Mouse (Mus musculus) hematopoietic stem cell, adult 5-6 weeks (primary cell): ENCODE data around the gene Memo1. TPM values are rescaled to one million over a fixed set of nuclear protein-coding genes. Genes with fewer than 3 reads are reported as not detected.
"Not testable (repeated sequence)": the region's sequence is repeated elsewhere in the genome, so short reads cannot be mapped to it uniquely, and the experiment has no call there.

ENCODE experiments used
- ATAC-seq, 2 experiments: fragments of 125-278 bp in 1 of 2; replicated peaks in 1 of 2; 2 replicates each; pipeline ENCODE4 v1.8.0; 2016 to 2017; ENCODE audit warnings: inconsistent platforms in 2 of 2, mild to moderate bottlenecking in 2 of 2, moderate number of reproducible peaks in 2 of 2, low read depth in 1 of 2, moderate TSS enrichment in 1 of 2; ENCODE audit not compliant: low FRiP score in 2 of 2, poor library complexity in 2 of 2, severe bottlenecking in 2 of 2, insufficient read depth in 1 of 2, low TSS enrichment in 1 of 2
- total RNA-seq: library from RNA; stranded (forward); fragments of 172-1452, 232-1000 nt; gene quantifications from 2 replicates; pipeline ENCODE4 v1.2.3, GENCODE M21; 2017

Gene Memo1
- total RNA-seq, 1 experiment from 2014 or later = 131 TPM

DNA sequence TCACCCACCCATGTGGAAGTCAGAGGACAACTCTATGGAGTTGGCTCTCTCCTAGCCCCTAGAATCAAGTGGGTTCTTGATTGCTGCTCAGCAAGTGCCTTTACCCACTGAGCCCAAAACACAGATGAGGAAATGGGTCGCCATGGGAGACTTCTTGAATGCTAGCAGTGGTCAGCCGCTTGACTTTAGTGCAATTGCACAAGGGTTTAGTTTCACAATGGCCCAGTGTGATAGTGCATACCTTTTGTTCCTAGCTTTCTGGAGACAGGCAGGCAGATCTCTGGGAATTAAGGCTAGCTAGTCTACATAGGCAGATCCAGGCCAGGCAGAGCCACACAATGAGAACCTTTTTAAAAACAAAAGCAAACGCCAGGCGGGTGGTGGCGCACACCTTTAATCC, 4.8 kb upstream of the Memo1 start:
- ATAC-seq = no peak; a peak in 1 of 4 replicates

DNA sequence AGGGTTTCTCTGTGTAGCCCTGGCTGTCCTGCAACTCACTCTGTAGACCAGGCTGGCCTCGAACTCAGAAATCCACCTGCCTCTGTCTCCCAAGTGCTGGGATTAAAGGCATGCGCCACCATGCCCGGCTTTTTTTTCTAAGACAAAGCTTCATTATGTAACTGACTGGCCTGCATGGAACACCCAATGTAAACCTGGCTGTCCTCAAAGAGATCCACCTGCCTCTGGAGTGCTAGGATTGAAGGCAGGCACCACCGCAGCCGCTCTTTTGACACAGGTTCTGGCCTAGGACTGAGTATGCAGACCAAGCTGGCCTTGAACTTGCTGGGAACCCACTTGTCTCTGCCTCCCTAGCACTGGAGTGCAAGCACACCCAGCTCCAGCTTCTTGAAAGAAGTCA, 1.7 kb upstream of the Memo1 start:
- not testable (repeated sequence) for ATAC-seq

DNA sequence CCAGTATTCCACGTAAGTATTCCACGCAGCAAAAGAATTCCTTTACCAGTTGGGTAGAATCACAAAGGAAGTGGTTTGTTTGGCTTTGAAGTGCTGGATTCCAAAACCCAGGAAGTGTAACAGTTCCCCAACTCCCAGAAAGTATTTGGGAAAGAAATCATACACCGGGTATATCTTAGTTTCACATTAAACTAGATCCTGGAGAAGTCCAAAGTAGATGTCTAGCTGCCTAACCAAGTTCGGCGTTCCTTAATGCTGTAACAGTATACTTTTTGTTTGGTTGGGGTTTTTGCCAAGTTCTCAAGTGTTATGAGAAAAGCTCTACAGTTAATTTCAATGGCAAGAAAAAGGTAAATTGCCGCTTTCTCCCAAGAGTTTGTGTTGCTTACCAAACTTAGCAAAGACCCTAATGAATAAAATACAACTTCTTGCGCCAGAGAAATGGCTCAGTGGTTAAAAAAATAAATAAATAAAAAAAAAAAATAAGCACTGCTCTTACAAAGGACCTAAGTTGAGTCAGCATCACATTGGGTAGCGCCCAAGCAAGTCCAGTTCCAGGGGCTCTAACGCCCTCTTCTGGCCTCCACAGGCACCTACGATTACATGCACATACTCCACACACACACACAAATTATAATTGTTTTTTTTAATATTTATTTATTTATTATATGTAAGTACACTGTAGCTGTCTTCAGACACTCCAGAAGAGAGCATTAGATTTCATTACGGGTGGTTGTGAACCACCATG, 929 bp upstream of the Memo1 start:
- no peak for ATAC-seq

DNA sequence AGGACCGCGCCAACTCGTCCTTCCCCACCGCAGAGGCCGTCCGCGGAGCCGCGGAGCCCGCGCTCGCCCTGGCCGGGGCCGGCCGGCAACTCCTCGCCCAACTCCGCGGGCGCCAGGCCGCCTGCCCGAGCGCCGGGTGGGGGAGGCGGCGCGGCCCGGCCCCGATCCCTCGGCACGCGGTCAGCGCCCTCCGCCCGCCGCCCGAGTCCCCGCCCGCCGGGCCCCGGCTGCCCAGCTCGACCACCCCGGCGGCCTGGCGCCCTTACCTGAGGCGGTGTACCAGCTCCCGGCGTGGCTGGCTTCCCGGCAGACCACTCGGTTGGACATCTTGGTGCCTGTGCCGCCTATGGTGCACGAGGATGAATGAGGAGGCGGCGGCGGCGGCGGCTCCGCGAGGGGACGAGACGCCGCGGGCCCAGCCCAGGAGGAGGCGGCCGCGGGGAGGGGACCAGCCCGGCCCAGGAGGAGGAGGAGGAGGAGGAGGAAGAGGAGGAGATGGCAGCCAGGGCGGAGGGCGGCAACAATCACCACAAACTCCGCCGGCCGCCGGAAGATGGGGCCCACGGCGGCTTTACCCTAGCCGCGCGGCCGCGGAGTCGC, 795 bp downstream of the Memo1 start:
- peak; percentile 74 to 78 for ATAC-seq

DNA sequence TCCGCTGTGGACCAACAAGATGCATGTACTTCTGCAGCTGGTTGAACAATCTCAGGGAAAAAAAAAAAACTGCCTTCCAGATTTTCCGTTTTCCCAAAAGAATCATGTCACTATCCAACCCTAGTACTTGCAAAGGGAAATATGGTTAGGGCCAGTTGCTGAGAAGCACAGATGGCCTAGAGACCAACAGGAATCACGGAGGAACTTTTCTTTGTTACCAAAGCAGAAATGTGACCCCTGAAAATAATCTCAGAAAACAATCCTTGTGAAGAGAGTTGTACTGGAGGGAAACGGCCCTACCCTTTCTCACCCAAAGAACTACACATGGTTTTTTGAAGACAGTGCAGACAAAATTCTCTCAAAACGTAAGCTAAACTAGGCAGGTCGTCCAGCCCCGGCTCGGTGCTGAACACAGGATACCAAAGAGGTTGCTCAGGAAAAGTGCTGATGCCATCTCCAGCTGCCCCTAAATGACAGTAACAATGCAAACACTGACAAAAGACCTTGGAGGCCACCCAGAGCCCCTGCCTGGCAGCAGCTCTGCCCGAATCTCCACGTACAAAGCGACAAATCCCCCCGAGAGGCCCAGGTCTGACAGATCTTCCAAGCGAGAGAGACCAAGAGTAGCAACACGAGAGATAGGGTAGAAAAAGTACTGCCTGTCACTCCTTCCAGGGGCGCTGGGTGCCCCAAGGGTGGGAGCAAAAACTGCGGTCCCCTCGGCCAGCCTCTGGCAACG, 1.5 kb downstream of the Memo1 start:
- ATAC-seq = 0 out of 4 replicates have a peak, but pooled peaks have one; percentile 9 to 25

DNA sequence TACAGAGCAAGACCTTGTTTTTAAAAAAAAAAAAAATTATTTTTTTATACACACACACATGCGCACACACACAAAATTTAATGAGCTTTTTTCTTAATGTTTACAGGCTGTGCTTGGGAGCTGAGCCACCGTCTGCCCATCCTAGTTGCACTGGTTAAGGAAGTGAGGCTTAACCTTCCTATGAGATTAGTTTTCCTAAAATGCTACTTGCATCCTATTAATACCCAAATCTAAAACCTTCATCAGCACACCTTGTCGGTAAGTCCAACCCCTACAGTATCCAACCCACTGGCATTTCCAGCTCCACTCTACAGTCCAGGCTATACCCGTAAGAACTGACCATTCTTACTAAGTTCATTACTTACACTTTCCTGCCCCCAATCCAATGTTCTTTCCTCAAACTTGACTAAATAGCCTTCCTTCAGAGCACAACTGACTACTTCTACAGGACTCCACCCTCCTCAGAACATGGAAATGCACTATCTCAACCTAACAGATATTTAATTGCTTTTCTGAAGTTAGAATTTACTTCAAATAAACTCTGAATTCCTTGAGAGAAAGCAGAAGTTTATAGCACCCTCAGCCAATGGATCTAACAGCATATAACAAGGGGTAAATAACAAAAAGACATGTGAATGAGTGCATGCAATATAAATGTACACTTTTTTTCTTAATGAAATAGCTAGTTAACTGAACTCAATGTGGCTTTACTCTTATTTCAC, 3.5 kb downstream of the Memo1 start:
- ATAC-seq = no peak

DNA sequence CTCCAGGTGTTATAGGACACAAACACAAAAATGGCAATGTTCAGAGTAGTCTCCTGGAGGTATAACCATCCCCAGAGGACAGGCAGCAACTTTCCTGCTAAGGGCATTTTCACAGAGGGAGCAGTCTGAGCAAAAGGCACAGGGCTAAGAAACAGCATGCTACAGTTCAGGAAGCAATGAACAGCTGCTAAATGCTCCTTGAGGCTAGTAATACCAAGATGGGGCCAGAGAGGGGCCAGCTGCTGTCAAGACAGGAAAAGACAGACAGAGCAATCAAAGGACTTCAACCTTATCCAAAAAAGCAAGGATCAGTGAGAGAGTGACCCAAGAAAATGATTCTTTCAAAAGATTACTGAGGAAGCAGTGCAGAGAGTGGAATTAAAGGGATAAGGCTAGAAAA, 4.5 kb downstream of the Memo1 start:
- ATAC-seq = no peak

DNA sequence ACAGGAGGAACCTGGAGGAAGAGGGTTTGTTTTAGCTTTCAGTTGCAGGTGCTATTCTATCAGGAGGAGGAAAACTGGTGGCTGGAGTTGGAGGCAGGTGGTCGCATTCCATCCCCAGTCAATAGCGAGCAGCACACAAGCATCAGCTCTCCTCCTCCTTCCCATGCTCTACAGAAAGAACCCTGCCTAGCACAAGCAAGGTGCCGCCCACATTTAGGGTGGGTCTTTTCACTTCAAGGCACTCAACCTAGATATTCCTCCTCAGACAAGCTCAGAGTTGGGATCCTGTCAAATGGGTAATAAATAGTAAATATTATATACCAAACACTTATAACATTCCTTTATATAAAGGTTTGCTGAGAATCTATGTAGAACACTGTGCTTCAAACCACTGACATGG, 5.1 kb downstream of the Memo1 start:
- no peak for ATAC-seq

DNA sequence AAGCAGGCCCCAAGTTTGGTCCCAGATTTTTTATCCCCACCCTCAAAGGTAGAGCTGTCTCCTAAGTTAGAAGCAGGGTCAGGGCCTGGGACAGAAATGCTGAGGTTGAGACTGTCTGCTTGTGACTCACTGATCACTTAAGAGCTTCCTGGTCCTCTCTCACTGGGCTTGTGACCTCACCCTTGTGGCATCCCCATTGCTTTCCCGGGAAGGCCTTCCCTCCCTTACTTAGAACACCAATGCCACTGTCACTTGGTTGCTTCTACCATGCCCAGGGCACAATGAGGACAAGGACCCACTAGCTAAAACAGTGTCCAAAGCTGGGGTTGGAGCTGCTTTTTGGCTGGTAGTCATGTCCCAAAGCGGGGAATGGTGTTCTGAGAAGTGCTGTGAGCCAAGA, 6.7 kb downstream of the Memo1 start:
- no peak for ATAC-seq

DNA sequence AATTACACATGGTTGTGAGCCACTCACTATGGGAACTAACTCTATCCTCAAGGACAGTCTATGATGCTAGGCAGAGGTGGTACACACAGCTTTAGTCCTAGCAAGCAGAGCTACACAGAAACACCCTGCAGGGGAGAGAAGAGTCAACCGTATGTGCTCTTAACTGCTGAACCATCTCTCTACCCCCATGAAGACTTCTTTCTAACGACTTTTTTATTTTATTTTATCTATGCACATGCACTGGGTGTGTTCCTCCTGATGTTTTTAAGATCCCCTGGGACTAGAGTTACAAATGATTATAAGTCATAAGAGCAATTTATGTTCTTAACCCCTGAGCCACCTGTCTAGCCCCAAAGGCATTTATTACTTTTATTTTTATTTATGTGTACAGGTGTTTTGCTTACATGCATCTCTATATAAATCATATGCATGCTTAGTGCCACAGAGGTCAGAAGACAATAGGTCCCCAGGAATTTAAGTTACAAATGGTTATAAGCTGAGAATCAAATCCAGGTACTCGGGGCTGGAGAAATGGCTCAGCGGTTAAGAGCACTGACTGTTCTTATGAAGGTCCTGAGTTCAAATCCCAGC, 9.1 kb downstream of the Memo1 start:
- no peak for ATAC-seq

DNA sequence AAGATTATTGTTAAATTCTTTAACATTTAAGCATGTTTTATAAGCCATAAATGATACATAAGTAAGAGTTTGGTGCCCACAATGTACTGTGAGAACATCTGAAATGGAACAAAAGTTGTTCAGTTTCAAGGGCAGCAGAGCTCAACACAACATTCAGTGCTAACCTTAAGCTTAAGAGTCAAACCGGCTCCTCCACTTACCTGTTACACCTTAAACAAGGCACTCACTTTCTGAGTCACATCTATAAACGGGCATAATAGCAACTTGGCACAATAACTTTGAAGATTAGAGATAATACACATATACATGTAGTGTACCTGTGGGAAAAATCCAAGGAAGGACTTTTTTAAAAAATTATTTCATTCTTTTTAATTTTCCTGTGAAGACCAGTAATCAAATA, 9.6 kb downstream of the Memo1 start:
- no peak for ATAC-seq

DNA sequence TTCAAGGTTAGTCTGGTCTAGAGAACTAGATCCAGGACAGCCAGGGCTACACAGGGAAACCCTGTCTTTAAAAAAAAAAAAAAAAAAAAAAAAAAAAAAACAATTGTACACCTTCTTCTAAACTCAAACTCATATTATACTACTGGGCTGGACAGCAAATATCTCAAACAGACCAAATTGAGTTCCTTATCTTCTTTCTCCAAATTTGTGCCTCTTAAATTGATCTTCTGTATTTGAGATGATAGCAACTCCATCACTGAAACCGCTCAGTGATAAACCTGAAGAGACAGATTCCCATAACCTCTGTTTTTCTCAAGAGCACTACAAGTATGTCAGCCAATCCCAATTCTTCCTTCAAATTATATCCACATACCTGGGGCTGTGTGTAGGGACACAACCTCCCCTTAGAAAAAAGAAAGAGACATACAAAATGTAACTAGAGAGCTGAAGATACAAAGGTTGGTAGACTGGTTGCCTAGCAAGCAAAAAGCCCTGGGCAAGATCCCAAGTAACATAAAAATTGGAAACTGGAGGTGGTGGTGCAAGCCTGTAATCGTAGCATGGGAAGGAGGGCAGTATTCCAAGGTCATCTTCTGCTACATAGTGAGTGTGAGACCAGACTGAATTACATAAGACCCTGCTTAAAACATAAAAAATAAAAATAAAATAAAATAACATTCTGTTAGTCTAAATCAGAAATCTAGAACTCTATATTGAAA, 10.8 kb downstream of the Memo1 start:
- ATAC-seq = no peak

DNA sequence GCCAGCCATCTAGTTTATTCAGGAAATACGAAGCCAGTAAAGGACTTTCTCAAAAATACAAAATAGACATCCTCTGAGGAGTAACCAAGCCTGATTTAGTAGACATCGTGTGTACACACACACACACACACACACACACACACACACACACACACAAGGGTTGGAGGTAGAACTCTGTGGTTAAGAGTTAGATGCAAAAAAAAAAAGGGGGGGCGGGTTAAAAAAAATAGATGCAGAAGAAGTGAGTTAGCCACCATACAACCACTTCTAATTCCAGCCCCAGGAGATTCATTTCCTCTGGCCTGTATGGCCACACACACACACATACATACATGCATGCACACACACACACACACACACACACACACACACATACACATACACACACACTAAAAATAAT, 13.3 kb downstream of the Memo1 start:
- no peak for ATAC-seq

DNA sequence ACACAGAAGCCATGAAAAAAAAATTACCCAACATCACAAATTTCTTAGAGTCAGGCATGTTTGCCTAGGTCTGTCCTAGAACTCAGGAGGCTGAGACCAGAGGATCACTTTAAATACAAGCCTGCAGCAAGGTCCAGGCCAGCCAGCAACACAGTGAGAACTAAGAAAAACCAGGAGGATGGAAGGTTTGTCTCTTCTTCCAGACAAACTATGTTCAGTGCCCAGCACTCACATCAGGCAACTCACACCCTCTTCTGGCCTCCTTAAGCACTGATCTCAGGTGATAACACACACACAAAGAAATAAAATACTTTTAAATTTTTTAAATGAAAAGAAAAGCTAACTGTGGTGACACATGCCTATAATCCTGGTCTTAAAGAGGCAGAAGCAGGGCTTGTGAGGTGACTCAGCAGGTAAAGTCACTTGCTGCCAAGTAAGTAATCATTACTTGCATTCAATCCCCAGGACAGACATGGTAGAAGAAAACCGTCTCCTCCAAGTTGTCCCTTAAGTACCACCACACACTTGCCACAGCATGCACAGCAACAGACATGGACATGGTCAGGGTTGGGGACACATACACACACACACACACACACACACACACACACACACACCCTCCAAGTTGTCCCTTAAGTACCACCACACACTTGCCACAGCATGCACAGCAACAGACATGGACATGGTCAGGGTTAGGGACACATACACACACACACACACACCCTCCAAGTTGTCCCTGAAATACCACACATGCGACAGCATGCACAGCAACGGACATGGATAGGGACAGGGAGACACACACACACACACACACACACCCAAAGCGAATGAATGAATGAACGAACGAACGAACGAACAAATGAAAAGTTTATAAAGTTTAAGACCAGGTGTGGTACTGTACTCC, 16.1 kb downstream of the Memo1 start:
- ATAC-seq = 0 out of 4 replicates have a peak, but pooled peaks of 1 of the 2 experiments have one; percentile 22

DNA sequence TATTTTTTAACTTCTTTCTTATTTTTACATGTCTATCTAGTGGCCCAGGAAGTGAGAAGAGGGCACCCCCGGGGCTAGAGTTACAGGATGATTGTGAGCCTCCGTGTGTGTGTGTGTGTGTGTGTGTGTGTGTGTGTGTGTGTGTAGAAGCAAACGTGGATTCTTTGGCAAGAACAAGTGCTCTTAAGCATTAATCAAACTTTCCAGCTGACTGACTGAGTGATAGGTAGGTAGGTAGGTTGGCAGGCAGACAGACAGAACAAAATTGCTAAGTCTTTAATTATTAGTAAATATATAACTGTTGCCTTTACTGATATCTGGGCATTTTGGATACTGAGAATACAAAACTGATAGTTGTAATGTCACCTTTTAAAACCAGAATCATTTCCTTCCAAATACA, 20.9 kb downstream of the Memo1 start:
- ATAC-seq = no peak

DNA sequence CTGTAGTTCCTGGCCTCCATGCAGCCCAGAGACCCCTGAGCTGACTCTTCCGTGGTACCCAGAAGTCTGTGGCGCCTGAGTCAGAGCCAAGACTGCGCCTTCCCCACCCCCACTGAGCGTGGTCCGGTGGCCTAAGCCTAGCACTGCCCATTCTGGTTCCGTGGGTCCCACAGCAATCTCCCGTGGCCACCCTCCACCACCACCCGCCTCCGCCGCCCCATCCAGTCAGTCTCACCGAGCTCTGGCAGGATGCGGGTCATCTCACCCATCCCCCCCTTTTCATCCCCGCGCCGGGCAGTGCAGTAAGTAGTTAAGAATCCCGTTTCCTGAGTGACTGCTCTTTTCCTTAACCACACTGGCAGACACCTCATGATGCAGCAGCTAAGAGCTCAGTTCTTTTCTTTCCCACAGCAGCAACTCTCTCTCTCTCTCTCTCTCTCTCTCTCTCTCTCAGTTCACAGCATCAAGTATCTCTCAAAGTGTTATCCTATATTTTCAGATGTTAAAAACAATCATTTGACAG, 22.6 kb downstream of the Memo1 start:
- no peak for ATAC-seq
